Mouse (Mus musculus) embryonic facial prominence, embryonic 11.5 days (tissue): ENCODE measurements at regions not wholly inside any gene's neighbourhood (a gene's known extent, or its start where the extent isn't known, plus 50 kb on each side); places are given as distances from the start of the nearest gene placed in this dataset.

ENCODE experiments used
- ATAC-seq: fragments of 200-750 bp; cut with Nextera tagmentation; replicated peaks from 2 replicates; pipeline ENCODE4 v1.8.0; 2017; ENCODE audit warnings: low read depth; ENCODE audit not compliant: insufficient number of reproducible peaks, low FRiP score, low TSS enrichment
- DNase-seq: peaks from one replicate; pipeline ENCODE4 v3.0.0-alpha.2; 2015; ENCODE audit warnings: low spot score
- H3K27ac ChIP-seq: fragments of 300-500 bp; sonication (generic); replicated peaks from 2 replicates; pipeline ENCODE4 v1.5.1; 2014; ENCODE audit warnings: mild to moderate bottlenecking, low read depth, low read length, control low read depth
- H3K27me3 ChIP-seq: fragments of 300-500 bp; sonication (generic); 2 replicates; pipeline ENCODE4 v1.6.1; 2014; ENCODE audit warnings: mild to moderate bottlenecking, low read length, moderate library complexity, mixed read lengths; ENCODE audit not compliant: control insufficient read depth, insufficient read depth
- H3K36me3 ChIP-seq: fragments of 300-500 bp; sonication (generic); replicated peaks from 2 replicates; pipeline ENCODE4 v1.6.1; 2014; ENCODE audit warnings: low read depth, mild to moderate bottlenecking, low read length, moderate library complexity, mixed read lengths; ENCODE audit not compliant: control insufficient read depth, insufficient read depth
- H3K4me1 ChIP-seq: fragments of 300-500 bp; sonication (generic); 2 replicates; pipeline ENCODE4 v1.6.1; 2014; ENCODE audit warnings: low read length, mixed read lengths; ENCODE audit not compliant: control insufficient read depth, insufficient read depth
- H3K4me2 ChIP-seq: fragments of 300-500 bp; sonication (generic); 2 replicates; pipeline ENCODE4 v1.6.1; 2014; ENCODE audit warnings: low read depth, mild to moderate bottlenecking, control low read depth, low read length, moderate library complexity
- H3K4me3 ChIP-seq: fragments of 300-500 bp; sonication (generic); 2 replicates; pipeline ENCODE4 v1.5.1; 2014; ENCODE audit warnings: low read depth, low read length, control low read depth
- H3K9ac ChIP-seq: fragments of 300-500 bp; sonication (generic); replicated peaks from 2 replicates; pipeline ENCODE4 v1.6.1; 2014; ENCODE audit warnings: mild to moderate bottlenecking, control low read depth, low read length
- H3K9me3 ChIP-seq: fragments of 300-500 bp; sonication (generic); replicated peaks from 2 replicates; pipeline ENCODE4 v1.6.1; 2016; ENCODE audit warnings: mild to moderate bottlenecking, low read length, inconsistent platforms, mixed read lengths; ENCODE audit not compliant: control insufficient read depth
- WGBS: fragments of 180-500 bp; shearing (Covaris S2); extraction: QIAGEN DNeasy Blood & Tissue Kit; methylation state at CpG from one replicate; pipeline ENCODE4 v1.1.7; 2014; 5-methylcytosine and 5-hydroxymethylcytosine counted together

DNA sequence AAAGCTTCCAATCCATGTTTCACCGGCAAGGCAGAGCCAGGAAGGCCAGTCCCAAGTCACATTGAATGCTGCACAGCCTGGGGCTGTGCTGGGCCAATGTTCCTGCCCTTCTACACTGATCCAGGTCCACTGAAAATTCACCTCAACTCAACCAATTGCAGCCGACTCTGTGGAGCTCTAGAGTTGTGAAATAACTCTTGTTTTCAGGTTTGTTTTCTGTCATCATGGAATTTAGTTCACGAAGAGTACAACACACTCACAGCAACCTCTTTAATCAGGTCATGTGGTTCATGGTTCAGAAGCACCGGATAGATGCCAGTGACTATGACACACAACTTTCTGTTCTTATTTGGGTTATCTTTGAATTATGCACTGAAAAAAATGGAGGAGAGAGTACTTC, 640.1 kb downstream of the Nedd1 start:
- no peaks in the 10 kb centered on the region for H3K36me3 ChIP-seq
- no peak overlapping the region for H3K4me3 ChIP-seq
- no peaks in the 10 kb centered on the region for H3K9me3 ChIP-seq
- no peak overlapping the region for H3K4me2 ChIP-seq
- H3K27ac ChIP-seq, result no peak overlapping the region
- DNase-seq (no peak), ATAC-seq (no peak)
- H3K9ac ChIP-seq, result no peak overlapping the region
- WGBS, result 81% methylated on average over 4 of the region's 4 CpGs
- H3K4me1 ChIP-seq, result no peaks in the 10 kb centered on the region
- H3K27me3 ChIP-seq, result no peaks in the 10 kb centered on the region

DNA sequence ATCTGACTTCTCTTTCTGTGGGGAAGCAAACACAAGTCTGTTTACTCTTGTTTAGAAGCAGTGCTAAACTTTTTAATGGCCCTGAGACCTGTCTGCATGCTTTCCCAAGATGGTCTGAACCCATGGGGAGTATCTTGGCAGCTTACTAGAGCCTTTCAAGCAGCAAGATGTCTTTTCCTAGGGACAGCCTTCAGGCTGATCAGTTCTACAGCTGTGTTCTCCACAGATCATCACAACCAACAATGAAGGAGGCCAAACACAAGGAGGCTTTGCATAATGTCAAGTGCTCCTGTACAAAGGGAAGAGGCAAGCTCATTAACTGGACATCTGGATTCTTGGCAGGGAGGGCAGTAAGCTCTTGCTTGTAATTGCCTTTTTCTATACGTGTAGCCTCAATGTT, 641.0 kb downstream of the Nedd1 start:
- no peaks in the 10 kb centered on the region for H3K4me1 ChIP-seq
- no peaks in the 10 kb centered on the region for H3K27me3 ChIP-seq
- H3K27ac ChIP-seq, result no peak overlapping the region
- no peak overlapping the region for H3K9ac ChIP-seq
- no peaks in the 10 kb centered on the region for H3K9me3 ChIP-seq
- 41% methylated on average over 1 of the region's 1 CpGs for WGBS
- ATAC-seq (no peak), DNase-seq (no peak)
- no peaks in the 10 kb centered on the region for H3K36me3 ChIP-seq
- H3K4me2 ChIP-seq, result no peak overlapping the region
- H3K4me3 ChIP-seq, result no peak overlapping the region

DNA sequence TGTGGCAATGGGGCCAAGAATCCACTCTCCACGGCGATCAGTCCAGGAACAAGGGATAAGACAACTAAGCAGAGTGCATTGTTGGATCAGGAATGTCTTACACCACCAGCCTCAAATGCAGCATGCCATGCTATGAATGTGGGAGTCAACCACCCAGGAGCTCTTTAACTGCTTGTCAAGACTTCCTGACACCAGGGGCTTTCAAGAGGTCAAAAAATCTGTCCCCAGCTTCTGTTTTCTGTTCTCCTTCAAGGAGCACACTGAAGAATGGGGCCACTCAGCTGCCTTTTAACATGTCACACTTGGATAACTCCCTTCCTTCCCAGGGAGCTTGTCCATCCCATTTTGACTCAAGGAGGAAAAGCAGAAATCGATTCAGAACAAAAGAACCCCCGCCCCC, 642.8 kb downstream of the Nedd1 start:
- WGBS, result 27% methylated on average over 4 of the region's 4 CpGs

DNA sequence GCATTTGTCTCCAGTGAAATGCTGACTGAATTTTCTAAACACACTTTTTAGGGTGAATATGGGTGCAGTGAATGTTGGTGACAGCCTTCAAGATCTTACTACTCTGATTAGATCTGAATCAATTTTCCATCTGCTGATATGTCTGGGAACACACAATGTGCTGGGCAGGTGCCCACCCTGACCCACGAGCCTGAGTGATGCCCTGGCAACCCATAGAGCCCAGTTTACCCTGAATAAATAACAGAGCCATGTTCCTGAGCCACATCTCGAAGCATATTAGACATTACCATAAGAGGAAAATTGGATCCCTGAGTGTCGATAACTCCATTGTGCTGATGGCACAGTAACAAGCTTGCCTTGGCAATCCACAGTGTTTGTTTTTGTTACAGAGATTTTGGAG, 644.9 kb downstream of the Nedd1 start:
- no peak for ATAC-seq

More for the DNA sequence above, 642.8 kb downstream of the Nedd1 start:
- DNase-seq (peak; percentile 15), ATAC-seq (peak; percentile 48; the same call in 1 of the 2 replicates)
- no peaks in the 10 kb centered on the region for H3K9me3 ChIP-seq
- H3K4me2 ChIP-seq, result no peak overlapping the region
- no peak overlapping the region for H3K4me3 ChIP-seq
- no peaks in the 10 kb centered on the region for H3K4me1 ChIP-seq
- H3K27ac ChIP-seq, result no peak overlapping the region
- no peaks in the 10 kb centered on the region for H3K27me3 ChIP-seq
- H3K9ac ChIP-seq, result no peak overlapping the region
- H3K36me3 ChIP-seq, result no peaks in the 10 kb centered on the region

DNA sequence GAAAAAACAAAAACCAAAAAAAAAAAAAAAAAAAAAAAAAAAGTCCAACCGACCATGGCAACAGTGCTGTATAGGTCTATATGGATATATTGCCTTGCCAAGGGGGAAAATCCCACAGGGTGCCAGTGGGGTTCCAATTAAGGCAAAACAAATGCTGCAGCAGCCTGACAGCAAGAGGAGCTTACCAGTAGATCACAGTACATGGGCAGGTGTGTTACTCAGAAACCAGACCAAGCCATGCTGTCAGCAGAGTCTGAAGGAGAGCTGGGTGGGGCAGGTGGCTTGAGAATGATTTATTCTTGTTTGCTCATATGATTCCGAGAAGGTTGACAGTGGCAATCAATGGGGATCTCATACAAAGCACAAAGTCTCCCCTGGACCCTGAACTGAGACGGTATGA, 645.5 kb downstream of the Nedd1 start:
- Histone ChIP-seq H3K27me3 (no peaks in the 10 kb centered on the region), H3K36me3 (no peaks in the 10 kb centered on the region), H3K4me3 (no peak overlapping the region), H3K9me3 (no peaks in the 10 kb centered on the region), H3K27ac (no peak overlapping the region), H3K4me2 (no peak overlapping the region), H3K4me1 (no peaks in the 10 kb centered on the region), H3K9ac (no peak overlapping the region)
- DNase-seq (no peak), ATAC-seq (no peak)
- 46% methylated on average over 3 of the region's 3 CpGs for WGBS

More for the DNA sequence above, 644.9 kb downstream of the Nedd1 start:
- Histone ChIP-seq H3K27ac (no peak overlapping the region), H3K27me3 (no peaks in the 10 kb centered on the region), H3K4me1 (no peaks in the 10 kb centered on the region), H3K9ac (no peak overlapping the region), H3K36me3 (no peaks in the 10 kb centered on the region), H3K4me3 (no peak overlapping the region), H3K4me2 (no peak overlapping the region), H3K9me3 (no peaks in the 10 kb centered on the region)
- DNase-seq, result no peak
- WGBS, result 85% methylated on average over 3 of the region's 3 CpGs

DNA sequence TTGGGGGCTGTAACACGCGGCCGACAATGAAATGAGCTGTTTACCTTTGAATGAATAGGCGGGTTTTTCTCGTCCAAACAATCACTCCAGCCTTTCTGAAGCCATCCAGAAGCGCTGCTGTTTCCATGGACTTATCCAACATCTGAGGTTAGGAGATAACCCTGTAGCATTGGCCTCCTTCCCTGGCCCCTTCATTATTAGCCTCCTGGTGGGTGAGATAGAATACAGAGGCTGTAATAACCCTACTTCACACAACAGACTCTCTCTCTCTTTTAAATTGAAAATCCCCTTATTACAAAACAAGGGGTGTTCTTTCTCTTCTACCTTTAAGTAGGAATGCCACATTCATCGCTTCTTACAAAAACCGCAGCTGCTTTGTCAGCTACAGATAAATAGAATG, 646.8 kb downstream of the Nedd1 start:
- Histone ChIP-seq H3K27ac (no peak overlapping the region), H3K9me3 (no peaks in the 10 kb centered on the region), H3K4me1 (no peaks in the 10 kb centered on the region), H3K36me3 (no peaks in the 10 kb centered on the region), H3K4me2 (no peak overlapping the region), H3K4me3 (no peak overlapping the region), H3K9ac (no peak overlapping the region), H3K27me3 (no peaks in the 10 kb centered on the region)
- WGBS, result 67% methylated on average over 8 of the region's 8 CpGs
- no peak for DNase-seq
- ATAC-seq, result no peak

DNA sequence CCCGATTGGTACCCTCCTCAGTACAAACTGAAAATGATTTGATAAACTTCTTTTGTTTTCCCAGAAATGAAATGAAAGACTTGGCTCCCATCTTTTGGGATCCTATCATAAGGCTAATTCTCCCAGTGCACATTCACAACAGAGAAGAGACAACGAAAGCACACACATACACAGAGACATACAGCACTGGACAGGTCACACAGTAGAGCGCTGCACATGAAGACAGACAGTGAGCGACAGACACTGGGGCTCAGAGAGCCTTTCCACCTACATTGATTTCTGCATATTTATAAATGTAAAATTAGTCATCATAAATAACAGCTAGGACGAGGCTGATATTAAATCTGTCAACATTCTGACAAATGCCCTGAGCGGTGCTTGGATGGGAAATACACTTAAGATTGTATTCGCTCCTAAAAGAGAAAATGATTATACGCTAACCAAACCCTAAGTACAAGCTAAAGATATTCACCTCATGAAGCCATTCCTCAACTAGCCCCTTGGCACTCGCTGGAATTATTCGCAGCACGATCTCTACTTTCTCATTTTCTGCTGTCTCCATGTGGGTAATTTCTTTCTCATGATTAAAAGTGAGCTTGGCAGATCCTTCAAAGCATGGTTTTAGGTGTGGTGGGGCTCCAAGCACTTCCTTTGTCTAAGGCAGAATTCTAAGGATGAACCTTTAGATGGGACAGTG, 647.4 kb downstream of the Nedd1 start:
- Histone ChIP-seq H3K36me3 (no peaks in the 10 kb centered on the region), H3K4me1 (no peaks in the 10 kb centered on the region), H3K4me3 (no peak overlapping the region), H3K27me3 (no peaks in the 10 kb centered on the region), H3K9me3 (no peaks in the 10 kb centered on the region), H3K27ac (no peak overlapping the region), H3K4me2 (no peak overlapping the region), H3K9ac (no peak overlapping the region)
- ATAC-seq (no peak), DNase-seq (no peak)
- 86% methylated on average over 11 of the region's 11 CpGs for WGBS

DNA sequence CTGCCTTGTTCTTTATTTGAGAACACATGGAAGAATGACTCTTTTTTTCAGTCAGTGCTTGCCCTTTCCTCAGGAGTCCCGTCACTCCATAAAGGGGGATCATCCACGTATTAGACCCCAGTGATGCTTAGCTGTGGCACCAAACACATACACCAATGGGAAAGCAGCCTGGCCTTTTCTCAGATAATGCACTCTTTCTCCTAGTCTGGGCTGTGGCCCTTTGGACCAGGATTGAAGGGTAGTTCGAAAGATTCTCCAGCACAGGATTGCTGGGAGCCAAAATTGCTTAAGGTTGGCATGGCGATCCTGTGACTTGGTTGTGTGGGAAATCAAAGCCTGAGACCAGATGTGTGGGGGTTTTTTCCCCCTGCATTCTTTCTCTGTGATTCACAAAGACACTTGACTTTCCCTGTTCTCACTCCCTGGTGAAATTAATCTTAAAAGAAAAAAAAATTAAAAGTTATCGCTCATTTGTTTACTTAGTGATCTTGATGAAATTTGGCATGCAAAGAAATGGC, 648.3 kb downstream of the Nedd1 start:
- Histone ChIP-seq H3K9ac (no peak overlapping the region), H3K4me2 (no peak overlapping the region), H3K27me3 (no peaks in the 10 kb centered on the region), H3K4me1 (no peaks in the 10 kb centered on the region), H3K36me3 (no peaks in the 10 kb centered on the region), H3K27ac (no peak overlapping the region), H3K4me3 (no peak overlapping the region), H3K9me3 (no peaks in the 10 kb centered on the region)
- peak; percentile 32 for DNase-seq
- 28% methylated on average over 5 of the region's 5 CpGs for WGBS
- peak; percentile 62 for ATAC-seq
